Mouse (Mus musculus): ENCODE data around the gene Eif2ak2. TPM values are rescaled to one million over a fixed set of nuclear protein-coding genes. Genes with fewer than 3 reads are reported as not detected.

Eif2ak2 gene
- polyA plus RNA-seq, 1 experiment from 2014 or later, result 6.5 TPM

DNA sequence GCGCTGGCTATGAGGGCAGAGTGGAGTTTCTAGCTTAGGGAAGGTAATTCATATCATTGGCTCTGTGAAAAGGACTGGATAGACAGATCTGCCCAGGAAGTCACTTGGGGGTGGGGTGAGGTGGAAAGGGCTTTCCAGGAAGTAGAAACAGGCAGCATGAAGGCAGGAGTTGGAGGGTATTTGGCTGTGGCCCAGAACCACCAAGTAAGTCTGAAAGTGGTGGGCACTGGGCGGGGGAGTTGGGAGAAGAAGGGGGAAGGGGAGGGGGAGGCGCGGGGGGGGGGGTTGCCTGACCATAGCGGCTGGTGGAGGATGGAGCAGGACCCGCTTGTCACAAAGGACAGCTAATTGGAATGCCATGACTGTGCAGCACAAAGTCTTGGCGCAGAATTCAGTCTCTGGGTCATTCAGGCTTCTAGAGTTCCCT, 482 bp downstream of the Eif2ak2 start:
- H3K36me3 ChIP-seq (ENCODE audit: control insufficient read depth, insufficient read depth, low read length), result no peaks in the 10 kb centered on the region
- peak; percentile 76 for ATAC-seq (replicated peaks; ENCODE audit: low FRiP score)
- H3K4me1 ChIP-seq (replicated peaks; ENCODE audit: control insufficient read depth, insufficient read depth, low read length), result peaks cover 4% of the 10 kb centered on the region; the same call in 1 of the 2 replicates
- H3K4me3 ChIP-seq (ENCODE audit: low read depth, low read length), result peak overlapping the region; percentile 48
- DNase-seq (ENCODE audit: low spot score), result peak; percentile 59
- H3K27me3 ChIP-seq (ENCODE audit: control insufficient read depth, insufficient read depth, low read length), result no peaks in the 10 kb centered on the region
- H3K27ac ChIP-seq (ENCODE audit: low read depth, low read length), result peak overlapping the region; percentile 18; the same call in 1 of the 2 replicates
- H3K4me2 ChIP-seq (ENCODE audit: low read depth, low read length, severe bottlenecking), result peak overlapping the region; percentile 68
- peak overlapping the region; percentile 68 for H3K9ac ChIP-seq (ENCODE audit: low read length)
- no peaks in the 10 kb centered on the region for H3K9me3 ChIP-seq (ENCODE audit: control insufficient read depth, low read length)
- 18% methylated on average over 4 of the region's 7 CpGs for WGBS

DNA sequence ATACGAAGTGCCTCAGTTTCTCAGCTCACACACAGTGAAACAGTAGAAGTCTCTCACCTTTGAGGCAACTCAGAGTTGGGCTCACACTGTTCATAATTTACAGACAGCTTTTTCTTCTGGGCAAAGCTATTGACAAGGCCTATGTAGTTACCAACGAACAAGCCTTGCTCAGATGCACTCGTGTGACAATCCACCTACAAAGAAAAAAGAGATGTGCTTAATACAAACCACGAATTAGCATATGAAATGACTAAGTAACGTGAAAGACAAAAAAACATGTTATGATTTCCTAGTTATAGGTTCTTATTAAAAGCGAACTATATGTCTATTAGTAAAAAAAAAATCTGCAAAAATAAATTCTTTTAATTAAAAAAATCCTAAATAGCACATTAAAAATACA, 8.5 kb downstream of the Eif2ak2 start:
- 90% methylated on average over 6 of the region's 6 CpGs for WGBS

DNA sequence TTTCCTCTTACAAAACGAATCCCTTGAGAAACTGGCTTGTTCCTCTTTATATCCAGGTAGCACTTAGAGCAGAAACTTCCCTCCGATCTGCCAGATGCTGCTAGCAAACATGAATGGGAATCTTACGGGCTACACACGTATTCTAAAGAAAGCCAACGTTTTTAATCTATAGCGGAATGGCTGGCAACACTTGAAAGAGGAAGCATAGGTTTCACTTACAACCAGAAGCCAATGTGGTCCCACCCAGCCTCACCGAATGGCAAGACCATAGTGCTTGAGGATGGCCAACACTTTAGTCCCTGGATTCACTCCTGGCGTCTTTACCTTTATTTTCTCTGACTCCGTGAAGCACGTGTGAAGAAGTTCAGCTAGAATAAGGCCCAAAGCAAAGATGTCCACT, 26.1 kb downstream of the Eif2ak2 start:
- Histone ChIP-seq H3K4me3 (ENCODE audit: low read depth, low read length) (no peak overlapping the region), H3K9me3 (ENCODE audit: control insufficient read depth, low read length) (no peaks in the 10 kb centered on the region), H3K27ac (ENCODE audit: low read depth, low read length) (no peak overlapping the region), H3K27me3 (ENCODE audit: control insufficient read depth, insufficient read depth, low read length) (no peaks in the 10 kb centered on the region), H3K36me3 (ENCODE audit: control insufficient read depth, insufficient read depth, low read length) (no peaks in the 10 kb centered on the region), H3K9ac (ENCODE audit: low read length) (no peak overlapping the region), H3K4me2 (ENCODE audit: low read depth, low read length, severe bottlenecking) (no peak overlapping the region), H3K4me1 (replicated peaks; ENCODE audit: control insufficient read depth, insufficient read depth, low read length) (no peaks in the 10 kb centered on the region)
- WGBS, result 89% methylated on average over 10 of the region's 10 CpGs
- ATAC-seq (replicated peaks; ENCODE audit: low FRiP score) (no peak), DNase-seq (ENCODE audit: low spot score) (no peak)

More for the DNA sequence above, 8.5 kb downstream of the Eif2ak2 start:
- H3K27ac ChIP-seq (ENCODE audit: low read depth, low read length), result no peak overlapping the region
- no peaks in the 10 kb centered on the region for H3K36me3 ChIP-seq (ENCODE audit: control insufficient read depth, insufficient read depth, low read length)
- ATAC-seq (replicated peaks; ENCODE audit: low FRiP score) (no peak), DNase-seq (ENCODE audit: low spot score) (no peak)
- H3K9me3 ChIP-seq (ENCODE audit: control insufficient read depth, low read length), result no peaks in the 10 kb centered on the region
- H3K4me2 ChIP-seq (ENCODE audit: low read depth, low read length, severe bottlenecking), result no peak overlapping the region
- H3K9ac ChIP-seq (ENCODE audit: low read length), result no peak overlapping the region
- no peaks in the 10 kb centered on the region for H3K27me3 ChIP-seq (ENCODE audit: control insufficient read depth, insufficient read depth, low read length)
- no peaks in the 10 kb centered on the region for H3K4me1 ChIP-seq (replicated peaks; ENCODE audit: control insufficient read depth, insufficient read depth, low read length)
- H3K4me3 ChIP-seq (ENCODE audit: low read depth, low read length), result no peak overlapping the region

DNA sequence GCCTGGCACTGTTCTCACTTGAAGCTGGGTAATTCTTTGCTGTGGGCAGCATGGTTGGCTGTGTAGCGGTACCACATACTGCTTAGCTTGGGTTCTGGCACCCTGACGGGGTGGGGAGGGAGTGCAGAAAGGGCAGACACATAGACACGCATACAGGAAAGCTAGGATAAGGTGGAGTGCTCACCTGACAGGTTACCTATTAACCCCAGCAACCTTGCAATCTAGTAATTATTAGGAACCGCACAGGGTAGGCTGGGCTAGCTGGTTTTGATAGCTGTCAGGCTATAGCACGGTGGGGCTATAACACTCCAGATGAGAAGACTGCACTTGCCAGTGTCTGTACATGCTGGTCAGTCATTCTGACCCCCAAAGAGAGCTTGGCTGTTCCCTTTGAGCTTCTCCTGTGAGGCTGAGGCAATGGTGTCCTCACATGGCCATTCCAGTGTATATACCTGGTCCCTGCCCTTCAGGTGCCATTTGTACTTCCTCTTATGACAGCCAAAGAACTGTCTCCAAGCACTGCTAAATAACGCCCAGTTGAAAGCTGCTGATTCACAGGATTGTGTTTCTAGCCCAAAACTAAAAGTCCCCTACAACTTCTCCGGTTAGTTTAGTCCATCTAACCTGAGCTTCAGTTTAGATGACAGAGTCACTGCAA, 40.0 kb downstream of the Eif2ak2 start:
- Histone ChIP-seq H3K4me1 (replicated peaks; ENCODE audit: control insufficient read depth, insufficient read depth, low read length) (no peaks in the 10 kb centered on the region), H3K36me3 (ENCODE audit: control insufficient read depth, insufficient read depth, low read length) (peaks cover 7% of the 10 kb centered on the region), H3K9me3 (ENCODE audit: control insufficient read depth, low read length) (no peaks in the 10 kb centered on the region), H3K27me3 (ENCODE audit: control insufficient read depth, insufficient read depth, low read length) (no peaks in the 10 kb centered on the region), H3K4me3 (ENCODE audit: low read depth, low read length) (no peak overlapping the region), H3K4me2 (ENCODE audit: low read depth, low read length, severe bottlenecking) (no peak overlapping the region), H3K9ac (ENCODE audit: low read length) (no peak overlapping the region), H3K27ac (ENCODE audit: low read depth, low read length) (no peak overlapping the region)
- DNase-seq (ENCODE audit: low spot score) (no peak), ATAC-seq (replicated peaks; ENCODE audit: low FRiP score) (no peak)
- WGBS, result 92% methylated on average over 7 of the region's 7 CpGs

DNA sequence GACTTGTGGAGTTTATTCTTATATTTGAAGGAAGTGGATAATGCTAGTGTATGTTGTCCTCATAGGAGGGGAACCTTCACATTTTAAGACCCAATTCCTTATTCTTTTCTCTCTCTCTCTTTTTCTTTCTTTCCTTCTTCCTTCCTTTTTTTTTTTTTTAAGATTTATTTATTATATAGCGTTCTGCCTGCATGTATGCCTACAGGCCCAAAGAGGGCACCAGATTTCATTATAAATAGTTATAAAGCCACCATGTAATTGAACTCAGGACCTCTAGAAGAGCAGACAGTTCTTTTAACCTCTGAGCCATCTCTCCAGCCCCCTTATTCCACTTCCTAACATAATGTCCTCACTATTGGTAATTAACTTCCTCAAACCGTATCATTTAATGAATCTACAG, 46.3 kb downstream of the Eif2ak2 start:
- Histone ChIP-seq H3K27me3 (ENCODE audit: control insufficient read depth, insufficient read depth, low read length) (no peaks in the 10 kb centered on the region), H3K36me3 (ENCODE audit: control insufficient read depth, insufficient read depth, low read length) (peaks cover 1% of the 10 kb centered on the region; the same call in 1 of the 2 replicates), H3K9me3 (ENCODE audit: control insufficient read depth, low read length) (no peaks in the 10 kb centered on the region), H3K9ac (ENCODE audit: low read length) (peak overlapping the region; percentile 61), H3K27ac (ENCODE audit: low read depth, low read length) (peak overlapping the region; percentile 60), H3K4me1 (replicated peaks; ENCODE audit: control insufficient read depth, insufficient read depth, low read length) (no peaks in the 10 kb centered on the region), H3K4me2 (ENCODE audit: low read depth, low read length, severe bottlenecking) (peak overlapping the region; percentile 73), H3K4me3 (ENCODE audit: low read depth, low read length) (peak overlapping the region; percentile 76)
- no peak for ATAC-seq (replicated peaks; ENCODE audit: low FRiP score)
- DNase-seq (ENCODE audit: low spot score), result no peak
- WGBS, result 37% methylated on average over 2 of the region's 2 CpGs

DNA sequence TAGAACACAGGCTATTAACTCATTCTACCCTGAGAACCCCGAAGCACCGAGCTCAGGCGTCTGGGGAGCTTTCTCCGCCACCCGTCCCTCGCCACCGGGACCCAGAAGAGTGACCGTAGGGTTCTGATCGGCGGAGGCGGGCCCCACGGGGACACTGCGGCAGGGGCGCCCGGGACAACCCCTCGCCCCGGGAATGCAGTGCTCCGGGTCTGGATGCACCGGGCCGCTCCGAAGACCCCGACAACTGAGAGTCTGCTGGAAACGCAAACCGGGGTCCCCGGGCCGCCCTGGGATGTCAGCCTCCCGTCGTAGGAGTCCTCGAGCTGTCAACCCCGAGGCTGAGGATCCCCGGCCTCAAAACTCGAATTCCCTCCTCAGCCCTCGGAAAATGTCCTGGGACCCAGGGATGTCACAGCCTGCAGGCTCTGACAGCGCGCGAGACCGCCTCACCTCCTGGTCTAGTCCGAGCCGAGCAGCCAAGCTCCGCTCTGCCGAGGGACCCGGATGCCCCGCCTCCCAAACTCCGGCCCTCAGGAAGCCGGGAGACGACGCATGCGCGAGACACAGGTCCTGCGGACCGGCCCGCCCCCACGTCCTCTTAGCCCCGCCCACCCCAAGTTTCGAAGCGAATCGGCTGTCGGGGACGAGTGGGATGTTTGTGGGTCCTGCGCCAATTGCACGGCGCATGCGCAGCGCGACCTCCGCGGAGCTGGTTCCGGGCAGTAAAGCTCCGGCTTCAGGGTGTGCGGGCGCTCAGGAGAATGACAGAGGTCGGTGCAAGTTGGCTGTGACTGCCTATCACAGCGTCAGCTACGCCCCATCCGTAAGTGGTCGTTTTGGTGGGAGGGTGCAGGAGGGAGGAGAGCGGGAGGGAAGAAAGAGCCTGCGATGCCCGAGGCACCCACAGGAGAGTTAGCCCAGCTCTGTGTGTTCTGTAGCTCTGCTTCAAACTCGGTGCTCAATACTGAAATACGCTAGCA, 47.2 kb downstream of the Eif2ak2 start, which contains the start of the genes Heatr5b and Gpatch11:
Heatr5b (minus strand) TSS at position 509 of the 980 bp plus-strand sequence.
Gpatch11 (plus strand) TSS at position 712 of the 980 bp plus-strand sequence.
- under 1% methylated on average over 81 of the region's 81 CpGs for WGBS
- peak within 1 kb of the TSS; percentile 76 for H3K4me3 ChIP-seq (ENCODE audit: low read depth, low read length)
- no peaks in the 10 kb centered on the region for H3K9me3 ChIP-seq (ENCODE audit: control insufficient read depth, low read length)
- H3K27me3 ChIP-seq (ENCODE audit: control insufficient read depth, insufficient read depth, low read length), result no peaks in the 10 kb centered on the region
- no peaks in the 10 kb centered on the region for H3K36me3 ChIP-seq (ENCODE audit: control insufficient read depth, insufficient read depth, low read length)
- H3K4me2 ChIP-seq (ENCODE audit: low read depth, low read length, severe bottlenecking), result peak within 1 kb of the TSS; percentile 73
- peak; percentile 100 for DNase-seq (ENCODE audit: low spot score)
- peak within 1 kb of the TSS; percentile 78 for H3K9ac ChIP-seq (ENCODE audit: low read length)
- H3K4me1 ChIP-seq (replicated peaks; ENCODE audit: control insufficient read depth, insufficient read depth, low read length), result no peaks in the 10 kb centered on the region
- peak within 1 kb of the TSS; percentile 60 for H3K27ac ChIP-seq (ENCODE audit: low read depth, low read length)
- peak; percentile 98 for ATAC-seq (replicated peaks; ENCODE audit: low FRiP score)

DNA sequence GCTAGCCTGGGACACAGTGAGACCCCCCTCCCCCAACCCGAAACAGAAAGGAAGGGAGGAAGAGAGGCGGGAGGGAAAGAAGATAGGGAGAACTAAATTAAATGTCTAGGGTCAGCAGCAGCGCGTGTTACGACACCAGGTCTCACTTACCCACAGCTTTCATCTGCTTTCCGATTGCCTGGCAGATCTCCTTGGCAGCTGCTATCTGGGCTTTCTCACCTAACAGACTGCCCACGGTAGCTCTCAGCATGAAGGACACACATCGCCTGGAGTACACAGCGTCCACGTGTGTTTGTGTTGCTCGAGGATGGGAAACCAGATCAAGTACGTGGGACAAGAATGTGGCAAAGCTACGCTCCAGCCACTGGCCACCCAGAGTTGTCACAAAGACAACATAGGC, 58.0 kb downstream of the Eif2ak2 start:
- 92% methylated on average over 13 of the region's 13 CpGs for WGBS
- H3K36me3 ChIP-seq (ENCODE audit: control insufficient read depth, insufficient read depth, low read length), result no peaks in the 10 kb centered on the region

DNA sequence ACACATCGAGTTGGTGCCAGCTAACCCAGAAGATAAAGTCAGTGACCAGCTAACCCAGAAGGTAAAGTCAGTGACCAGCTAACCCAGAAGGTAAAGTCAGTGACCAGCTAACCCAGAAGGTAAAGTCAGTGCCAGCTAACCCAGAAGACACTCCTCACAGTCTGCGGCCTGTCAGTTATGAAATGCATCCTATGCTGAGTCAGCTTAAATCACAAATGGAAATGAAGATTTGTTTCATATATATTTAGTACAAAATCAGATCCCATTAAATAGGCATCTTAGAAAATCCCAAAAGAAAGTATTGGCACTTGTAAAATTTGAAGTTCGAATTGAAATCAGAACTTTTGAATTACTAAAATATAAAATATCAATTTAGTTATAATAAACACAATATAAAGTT, 72.8 kb downstream of the Eif2ak2 start:
- H3K9ac ChIP-seq (ENCODE audit: low read length), result no peak overlapping the region
- no peaks in the 10 kb centered on the region for H3K27me3 ChIP-seq (ENCODE audit: control insufficient read depth, insufficient read depth, low read length)
- no peaks in the 10 kb centered on the region for H3K9me3 ChIP-seq (ENCODE audit: control insufficient read depth, low read length)
- DNase-seq (ENCODE audit: low spot score) (no peak), ATAC-seq (replicated peaks; ENCODE audit: low FRiP score) (no peak)
- WGBS, result 94% methylated on average over 3 of the region's 3 CpGs
- H3K4me3 ChIP-seq (ENCODE audit: low read depth, low read length), result no peak overlapping the region
- H3K27ac ChIP-seq (ENCODE audit: low read depth, low read length), result no peak overlapping the region
- no peaks in the 10 kb centered on the region for H3K4me1 ChIP-seq (replicated peaks; ENCODE audit: control insufficient read depth, insufficient read depth, low read length)
- H3K36me3 ChIP-seq (ENCODE audit: control insufficient read depth, insufficient read depth, low read length), result no peaks in the 10 kb centered on the region; the same call in 1 of the 2 replicates
- H3K4me2 ChIP-seq (ENCODE audit: low read depth, low read length, severe bottlenecking), result no peak overlapping the region

More for the DNA sequence above, 58.0 kb downstream of the Eif2ak2 start:
- no peak overlapping the region for H3K27ac ChIP-seq (ENCODE audit: low read depth, low read length)
- no peak overlapping the region for H3K4me3 ChIP-seq (ENCODE audit: low read depth, low read length)
- no peak for ATAC-seq (replicated peaks; ENCODE audit: low FRiP score)
- DNase-seq (ENCODE audit: low spot score), result no peak
- no peaks in the 10 kb centered on the region for H3K9me3 ChIP-seq (ENCODE audit: control insufficient read depth, low read length)
- H3K9ac ChIP-seq (ENCODE audit: low read length), result no peak overlapping the region
- no peaks in the 10 kb centered on the region for H3K27me3 ChIP-seq (ENCODE audit: control insufficient read depth, insufficient read depth, low read length)
- H3K4me2 ChIP-seq (ENCODE audit: low read depth, low read length, severe bottlenecking), result no peak overlapping the region
- no peaks in the 10 kb centered on the region for H3K4me1 ChIP-seq (replicated peaks; ENCODE audit: control insufficient read depth, insufficient read depth, low read length)
